Mouse (Mus musculus) intestine, embryonic 14.5 days (tissue): Measurements from ENCODE around the gene Adpgk. TPM values are rescaled to one million over a fixed set of nuclear protein-coding genes. Genes with fewer than 3 reads are reported as not detected.

Experiments used
- ATAC-seq: fragments of 200-750 bp; cut with Nextera tagmentation; replicated peaks from 2 replicates; pipeline ENCODE4 v1.8.0; 2017; ENCODE audit warnings: low read depth, moderate number of reproducible peaks, moderate TSS enrichment, moderate library complexity; ENCODE audit not compliant: low FRiP score, low TSS enrichment
- DNase-seq: peaks from one replicate; pipeline ENCODE4 v3.0.0-alpha.2; 2018; ENCODE audit warnings: low spot score
- H3K27ac ChIP-seq: fragments of 300-500 bp; sonication (generic); 2 replicates; pipeline ENCODE4 v1.5.1; 2014; ENCODE audit warnings: low read depth, mild to moderate bottlenecking, control low read depth
- H3K27me3 ChIP-seq: fragments of 300-500 bp; sonication (generic); replicated peaks from 2 replicates; pipeline ENCODE4 v1.6.1; 2014; ENCODE audit warnings: low read length, control low read depth; ENCODE audit not compliant: control insufficient read depth, insufficient read depth
- H3K36me3 ChIP-seq: fragments of 300-500 bp; sonication (generic); 2 replicates; pipeline ENCODE4 v1.6.1; 2014; ENCODE audit warnings: low read length, control low read depth; ENCODE audit not compliant: control insufficient read depth, insufficient read depth
- H3K4me1 ChIP-seq: fragments of 300-500 bp; sonication (generic); replicated peaks from 2 replicates; pipeline ENCODE4 v1.6.1; 2014; ENCODE audit warnings: low read length, control low read depth, mixed read lengths; ENCODE audit not compliant: control insufficient read depth, insufficient read depth
- H3K4me2 ChIP-seq: fragments of 300-500 bp; sonication (generic); 2 replicates; pipeline ENCODE4 v1.6.1; 2014; ENCODE audit warnings: low read length
- H3K4me3 ChIP-seq: fragments of 300-500 bp; sonication (generic); 2 replicates; pipeline ENCODE4 v1.5.1; 2014; ENCODE audit warnings: low read depth, low read length, control low read depth, mixed read lengths
- H3K9ac ChIP-seq: fragments of 300-500 bp; sonication (generic); 2 replicates; pipeline ENCODE4 v1.6.1; 2014; ENCODE audit warnings: mild to moderate bottlenecking, low read length
- H3K9me3 ChIP-seq: fragments of 300-500 bp; sonication (generic); 2 replicates; pipeline ENCODE4 v1.6.1; 2016; ENCODE audit warnings: low read length, control low read depth; ENCODE audit not compliant: control insufficient read depth
- WGBS: fragments of 180-500 bp; shearing (Covaris S2); extraction: QIAGEN DNeasy Blood & Tissue Kit; methylation state at CpG from one replicate; pipeline ENCODE4 v1.1.7; 2014; 5-methylcytosine and 5-hydroxymethylcytosine counted together
- polyA plus RNA-seq: library from polyadenylated mRNA; unstranded; fragments of >200 nt; fragmentation: Nextera tagmentation; extraction: Ambion mirVana; gene quantifications from 2 replicates; pipeline ENCODE4 v1.2.1, GENCODE M21; 2014

The Adpgk gene
- polyA plus RNA-seq, 1 experiment from 2014 or later = 37.8 TPM

DNA sequence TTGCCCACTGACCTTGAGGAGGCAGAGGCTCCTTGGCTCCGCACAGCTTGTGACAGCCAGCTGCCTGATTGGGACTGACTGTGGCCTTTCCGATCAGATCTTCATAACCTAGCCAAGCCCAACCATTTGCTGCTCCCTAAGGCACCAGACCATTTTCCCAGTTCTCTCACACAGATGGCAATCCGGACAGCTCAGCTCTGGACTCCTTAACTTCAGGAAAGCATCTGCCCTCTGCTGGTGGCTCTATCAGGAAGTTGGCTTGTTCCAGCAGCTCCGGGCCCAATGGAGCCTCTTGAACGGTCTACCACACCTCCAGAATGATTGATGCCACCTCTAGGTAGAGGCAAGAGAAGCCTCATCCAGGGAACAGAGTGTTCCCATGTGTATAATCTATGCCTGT, 21.6 kb upstream of the Adpgk start:
- Histone ChIP-seq H3K4me2 (no peak overlapping the region), H3K9me3 (no peaks in the 10 kb centered on the region), H3K4me3 (no peak overlapping the region), H3K9ac (no peak overlapping the region), H3K27ac (no peak overlapping the region), H3K4me1 (peaks cover 6% of the 10 kb centered on the region; the same call in 1 of the 2 replicates), H3K27me3 (no peaks in the 10 kb centered on the region), H3K36me3 (no peaks in the 10 kb centered on the region)
- ATAC-seq (peak; percentile 36; the same call in 1 of the 2 replicates), DNase-seq (peak; percentile 75)
- WGBS = 19% methylated on average over 5 of the region's 5 CpGs

DNA sequence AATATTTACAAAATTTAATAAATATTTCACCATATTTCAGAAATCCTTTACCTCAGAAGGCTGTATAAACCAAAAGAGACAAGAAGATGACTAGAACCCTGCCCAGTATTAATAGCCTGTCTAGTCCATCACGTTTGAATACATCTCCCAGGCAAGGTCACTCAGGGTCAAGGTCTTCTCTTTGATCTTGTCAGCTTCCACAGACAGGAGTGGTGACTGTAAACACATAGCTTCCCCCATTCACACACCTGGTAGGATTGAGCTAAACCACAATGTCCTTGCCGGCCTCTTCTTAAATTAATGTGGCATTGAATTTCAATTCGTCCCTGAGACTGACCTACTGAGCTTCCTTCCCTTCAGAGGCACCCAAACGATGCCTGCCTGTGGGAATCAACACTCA, 20.3 kb upstream of the Adpgk start:
- Histone ChIP-seq H3K27ac (peak overlapping the region; percentile 24; the same call in 1 of the 2 replicates), H3K9ac (no peak overlapping the region), H3K4me3 (no peak overlapping the region), H3K4me1 (peaks cover 6% of the 10 kb centered on the region; the same call in 1 of the 2 replicates), H3K27me3 (no peaks in the 10 kb centered on the region), H3K4me2 (peak overlapping the region; percentile 14; the same call in 1 of the 2 replicates), H3K36me3 (no peaks in the 10 kb centered on the region), H3K9me3 (no peaks in the 10 kb centered on the region)
- ATAC-seq (no peak), DNase-seq (no peak)
- WGBS = 13% methylated on average over 4 of the region's 4 CpGs

DNA sequence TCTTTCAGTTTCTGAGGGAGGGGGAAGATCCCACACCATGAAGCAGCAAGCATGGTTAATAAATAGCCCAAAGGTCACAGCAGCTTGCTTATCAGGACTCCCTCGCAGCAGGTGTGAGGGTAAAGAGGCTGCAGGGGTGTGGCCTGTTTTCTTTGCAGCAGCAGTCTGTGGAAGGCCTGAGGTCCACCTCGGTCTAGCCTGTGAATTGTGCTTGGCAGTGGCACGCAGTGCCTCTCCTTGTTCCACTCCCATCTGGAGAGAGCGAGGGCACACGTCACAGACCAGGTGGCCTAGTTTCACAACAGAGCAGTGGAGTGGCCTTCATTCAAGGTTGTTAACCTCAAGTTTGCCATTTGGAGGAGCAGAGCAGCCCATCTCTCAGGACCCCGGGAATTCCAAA, 19.6 kb upstream of the Adpgk start:
- WGBS = 40% methylated on average over 6 of the region's 6 CpGs

DNA sequence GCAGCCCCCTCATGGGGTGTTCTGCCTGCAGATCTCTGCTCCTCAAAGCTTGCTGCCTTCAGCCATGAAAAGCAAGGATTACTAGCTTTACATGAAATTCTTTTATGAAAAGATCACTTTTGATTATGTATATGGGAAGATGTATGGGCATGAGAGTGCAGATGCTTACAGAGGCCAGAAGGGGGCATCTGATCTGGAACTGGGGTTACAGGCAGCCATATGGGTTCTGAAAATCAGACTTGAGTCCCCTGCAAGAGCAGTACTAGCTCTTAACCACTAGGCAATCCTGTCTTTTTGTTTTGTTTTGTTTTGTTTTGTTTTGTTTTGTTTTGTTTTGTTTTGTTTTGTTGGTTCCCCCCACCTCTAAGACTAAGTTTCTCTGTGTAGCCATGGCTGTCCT, 18.2 kb upstream of the Adpgk start:
- Histone ChIP-seq H3K9me3 (no peaks in the 10 kb centered on the region), H3K27ac (no peak overlapping the region), H3K9ac (no peak overlapping the region), H3K27me3 (no peaks in the 10 kb centered on the region), H3K4me1 (peaks cover 9% of the 10 kb centered on the region; the same call in 1 of the 2 replicates), H3K36me3 (no peaks in the 10 kb centered on the region), H3K4me3 (no peak overlapping the region), H3K4me2 (no peak overlapping the region)
- no peak for DNase-seq
- no peak for ATAC-seq

More for the DNA sequence above, 19.6 kb upstream of the Adpgk start:
- H3K4me3 ChIP-seq = no peak overlapping the region
- H3K9me3 ChIP-seq = no peaks in the 10 kb centered on the region
- no peaks in the 10 kb centered on the region for H3K27me3 ChIP-seq
- ATAC-seq (peak; percentile 91), DNase-seq (peak; percentile 71)
- H3K36me3 ChIP-seq = no peaks in the 10 kb centered on the region
- peaks cover 6% of the 10 kb centered on the region; the same call in 1 of the 2 replicates for H3K4me1 ChIP-seq
- H3K4me2 ChIP-seq = no peak overlapping the region
- H3K9ac ChIP-seq = no peak overlapping the region
- peak overlapping the region; percentile 24; the same call in 1 of the 2 replicates for H3K27ac ChIP-seq

DNA sequence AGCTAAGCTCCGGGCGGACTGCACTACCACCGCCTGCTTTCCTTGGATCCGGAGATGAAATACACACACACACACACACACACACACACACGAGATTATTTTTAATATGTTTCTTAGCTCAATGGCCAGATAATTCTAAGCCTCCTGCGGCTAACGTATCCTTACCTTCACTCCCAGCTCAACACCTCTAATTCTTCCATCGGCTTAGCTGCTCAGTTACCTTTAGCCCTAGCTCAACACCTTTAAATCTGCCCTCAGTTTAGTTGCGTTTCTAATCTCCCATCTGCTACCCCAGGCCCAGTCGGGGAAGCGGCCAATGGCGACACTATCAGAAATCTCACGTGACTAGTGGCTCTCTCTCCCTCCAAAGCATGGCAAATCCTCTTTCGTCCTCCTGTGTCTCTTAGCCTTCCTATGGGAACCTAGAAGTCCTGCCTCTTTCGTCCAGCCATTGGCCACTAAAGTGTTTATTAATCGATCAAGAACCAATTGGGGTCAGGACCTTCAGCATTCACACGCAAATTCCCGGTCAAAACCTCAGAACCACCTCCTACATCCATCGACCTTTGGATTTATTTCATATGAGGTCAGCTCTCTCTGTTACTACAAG, 16.4 kb upstream of the Adpgk start:
- no peaks in the 10 kb centered on the region for H3K27me3 ChIP-seq
- ATAC-seq (no peak), DNase-seq (no peak)
- no peak overlapping the region for H3K9ac ChIP-seq
- no peak overlapping the region for H3K4me2 ChIP-seq
- no peaks in the 10 kb centered on the region for H3K9me3 ChIP-seq
- H3K36me3 ChIP-seq = no peaks in the 10 kb centered on the region
- H3K4me1 ChIP-seq = peaks cover 3% of the 10 kb centered on the region; the same call in 1 of the 2 replicates
- H3K4me3 ChIP-seq = no peak overlapping the region
- H3K27ac ChIP-seq = no peak overlapping the region
- 90% methylated on average over 19 of the region's 19 CpGs for WGBS

DNA sequence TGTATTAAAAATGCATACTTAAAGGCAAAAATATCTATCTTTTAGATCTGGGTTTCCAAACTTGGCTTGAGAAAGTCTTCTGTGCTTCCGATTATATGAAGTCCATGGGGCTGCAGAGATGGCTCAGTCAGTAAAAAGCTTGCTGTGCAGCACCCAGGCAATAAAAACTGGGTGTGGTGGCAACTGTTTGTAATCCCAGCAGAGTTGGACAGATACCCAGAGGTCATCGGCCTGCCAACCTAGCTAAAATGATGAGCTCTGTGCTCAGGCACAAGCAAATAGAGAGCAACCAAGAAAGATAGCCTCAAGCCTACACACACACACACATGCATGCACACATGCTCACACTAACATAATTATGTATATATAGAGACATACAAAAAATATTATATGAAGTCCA, 13.2 kb upstream of the Adpgk start:
- Histone ChIP-seq H3K36me3 (no peaks in the 10 kb centered on the region), H3K27me3 (no peaks in the 10 kb centered on the region), H3K4me3 (no peak overlapping the region), H3K9ac (no peak overlapping the region), H3K4me2 (no peak overlapping the region), H3K9me3 (no peaks in the 10 kb centered on the region), H3K27ac (no peak overlapping the region), H3K4me1 (peaks cover 7% of the 10 kb centered on the region; the same call in 1 of the 2 replicates)
- no peak for ATAC-seq
- DNase-seq = no peak
- WGBS = 77% methylated on average over 2 of the region's 2 CpGs

DNA sequence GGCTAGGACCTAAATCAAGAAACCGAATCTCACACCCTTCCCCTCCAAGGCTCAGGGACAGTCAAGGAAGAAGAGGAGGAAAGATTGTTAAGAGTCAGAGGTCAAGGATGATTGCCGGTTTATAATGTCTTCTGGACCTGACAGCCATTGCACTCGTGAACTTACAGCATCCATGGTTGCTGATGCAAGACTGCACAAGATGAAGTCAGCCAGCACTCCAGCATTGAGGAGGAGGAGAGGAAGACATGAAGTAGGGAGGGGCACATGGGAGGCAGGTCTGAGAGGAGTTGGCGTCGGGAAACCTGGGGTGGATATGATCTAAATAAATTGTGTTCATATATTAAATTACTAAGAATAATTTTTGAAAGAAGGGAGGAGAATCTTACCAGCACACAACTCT, 12.7 kb upstream of the Adpgk start:
- ATAC-seq = no peak
- DNase-seq = no peak
- Histone ChIP-seq H3K9me3 (no peaks in the 10 kb centered on the region), H3K4me3 (no peak overlapping the region), H3K27ac (no peak overlapping the region), H3K4me1 (peaks cover 7% of the 10 kb centered on the region; the same call in 1 of the 2 replicates), H3K36me3 (no peaks in the 10 kb centered on the region), H3K27me3 (no peaks in the 10 kb centered on the region), H3K9ac (no peak overlapping the region), H3K4me2 (no peak overlapping the region)
- WGBS = 45% methylated on average over 5 of the region's 5 CpGs

DNA sequence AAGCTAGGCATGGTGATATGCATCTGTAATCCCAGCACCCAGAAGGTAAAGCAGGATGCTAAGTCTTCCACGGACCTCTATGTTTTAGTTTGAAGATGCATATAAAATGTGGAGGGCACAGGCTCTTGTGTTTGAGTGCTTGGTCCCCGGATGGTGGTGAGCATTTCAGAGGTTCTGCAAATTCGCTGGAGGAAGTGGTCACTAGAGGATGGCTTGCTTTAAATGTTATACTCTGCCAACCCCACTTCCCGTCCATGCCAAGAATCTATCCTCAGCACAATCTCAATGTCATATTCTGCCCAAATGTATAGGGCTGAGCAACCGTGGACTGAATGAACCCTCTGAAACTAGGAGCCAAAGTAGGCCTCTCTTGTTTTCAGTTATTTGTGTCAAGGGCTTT, 10.5 kb upstream of the Adpgk start:
- Histone ChIP-seq H3K36me3 (no peaks in the 10 kb centered on the region), H3K27me3 (no peaks in the 10 kb centered on the region), H3K9me3 (no peaks in the 10 kb centered on the region), H3K9ac (no peak overlapping the region), H3K27ac (no peak overlapping the region), H3K4me2 (no peak overlapping the region), H3K4me1 (peaks cover 7% of the 10 kb centered on the region; the same call in 1 of the 2 replicates), H3K4me3 (no peak overlapping the region)
- 86% methylated on average over 5 of the region's 5 CpGs for WGBS
- ATAC-seq = no peak
- no peak for DNase-seq
